In genomic region chr2:80292172-80292571, GRCm38 (mm10) we compare ENCODE assay signal across 21 mouse cellular contexts. TPM values are rescaled to one million over a fixed set of nuclear protein-coding genes. Genes with fewer than 3 reads are reported as not detected.
A peak's percentile ranks its signal among the peaks of the same experiment; 100 is the strongest.
DNase-seq lines count a peak whose midpoint lies in the region; ATAC-seq and TF ChIP-seq lines count a peak whose summit lies in the region.
"Had no signal": no experiment of that assay in that cellular context is flagged by ENCODE, and none has a peak within 500 bp of the region (broad histone marks: within the 10 kb centered on the region; RNA-seq: fewer than 3 reads in every experiment).

Gene Prdx6b (plus strand): TSS chr2:80292472.

- no peaks in the 10 kb centered on the region for H3K9me3 ChIP-seq in heart, embryonic 11.5 days (replicated peaks; ENCODE audit: control insufficient read depth, low read length)
- H3K9me3 ChIP-seq: G1E had no signal

- H3K27me3 ChIP-seq in heart, embryonic 11.5 days (ENCODE audit: control insufficient read depth, insufficient read depth, low read length): no peaks in the 10 kb centered on the region
- no peaks in the 10 kb centered on the region for H3K27me3 ChIP-seq in testis, adult 2 months (ENCODE audit: control insufficient read depth, insufficient read depth, low read length)
- H3K27me3 ChIP-seq: CH12.LX had no signal

- no peaks in the 10 kb centered on the region for H3K4me1 ChIP-seq in heart, embryonic 11.5 days (ENCODE audit: control insufficient read depth, insufficient read depth, low read length)
- peaks cover 7% of the 10 kb centered on the region; the same call in 1 of the 2 replicates for H3K4me1 ChIP-seq in testis, adult 2 months (ENCODE audit: control insufficient read depth, insufficient read depth, low read length)

- TF ChIP-seq POLR2A in testis, adult 2 months (IDR thresholded peaks at IDR 0.05; ENCODE audit: control insufficient read depth, low read depth, low read length): no peak

- H3K4me2 ChIP-seq in heart, embryonic 11.5 days: no peak within 1 kb of the TSS

- H3K27ac ChIP-seq in heart, embryonic 11.5 days (ENCODE audit: low read depth, low read length): no peak within 1 kb of the TSS
- H3K27ac ChIP-seq in testis, adult 2 months (ENCODE audit: control insufficient read depth, insufficient read depth, low read depth, low read length): peak within 1 kb of the TSS; percentile 91

- peak; percentile 52 for DNase-seq in heart, adult 11 months
- no peak for DNase-seq in testis, postnatal 10 days (ENCODE audit: low spot score)
- DNase-seq: adrenal gland, adult 2 months; adrenal gland, adult 8-10 months; adrenal gland, postnatal 10 days; adrenal gland, postnatal 14 days; adrenal gland, postnatal 25 days; adrenal gland, postnatal 36 days; B cell, adult 2 months; cerebellum, adult 11 months; cerebellum, adult 11-12 months; cerebellum, adult 18-20 months had no signal

- no peak within 1 kb of the TSS for H3K9ac ChIP-seq in heart, embryonic 11.5 days (ENCODE audit: low read depth, low read length)

- no peak within 1 kb of the TSS for H3K4me3 ChIP-seq in heart, embryonic 11.5 days (ENCODE audit: low read depth, low read length)
- H3K4me3 ChIP-seq in testis, adult 2 months (ENCODE audit: control insufficient read depth, low read depth, low read length): peak within 1 kb of the TSS; percentile 85

- 84% methylated on average over 8 of the region's 8 CpGs for WGBS in heart, embryonic 11.5 days (ENCODE audit: insufficient replicate concordance)

- H3K36me3 ChIP-seq in heart, embryonic 11.5 days (ENCODE audit: control insufficient read depth, insufficient read depth, low read length): no peaks in the 10 kb centered on the region
- no peaks in the 10 kb centered on the region for H3K36me3 ChIP-seq in testis, adult 2 months (ENCODE audit: control insufficient read depth, insufficient read depth, low read length)
- H3K36me3 ChIP-seq: G1E had no signal

- ATAC-seq in heart, embryonic 11.5 days (replicated peaks; ENCODE audit: insufficient number of reproducible peaks, low FRiP score, low TSS enrichment): no peak
- ATAC-seq: activated CD4-positive, CD25-positive, alpha-beta regulatory T cell, adult 4 months; CD4-positive, CD25-positive, alpha-beta regulatory T cell, adult 4 months; Patski had no signal

- TF ChIP-seq CTCF in testis, adult 2 months (IDR thresholded peaks at IDR 0.05; ENCODE audit: control insufficient read depth, insufficient read depth, insufficient replicate concordance, low read depth, low read length): no peak

RNA-seq across cellular contexts. Expression of gene Prdx6b, which starts in this region (rescaled TPM):
- polyA plus RNA-seq in heart, embryonic 11.5 days (2014; fragmentation: Nextera tagmentation; extraction: Ambion mirVana): 0.07 TPM in 1 of 2 replicates, not detected in the other
- polyA plus RNA-seq in testis, adult 2 months (2012; rRNA removed): 164 and 179 TPM in 2 replicates
- polyA plus RNA-seq: activated CD4-positive, CD25-positive, alpha-beta regulatory T cell, adult 4 months; adrenal gland, adult 2 months; brain, embryonic 14.5 days; C2C12; CD4-positive, CD25-positive, alpha-beta regulatory T cell, adult 4 months; G1E had no signal

Comparison
In these comparisons a context has a peak if more than half of its experiments do, and no peak if none do; other contexts are left out.
1. RNA of gene Prdx6b (polyA plus RNA-seq): 164 to 179 TPM in testis, adult 2 months; 0.07 TPM in heart, embryonic 11.5 days; every median in the first group is over 100 times any median in the second.